Mouse (Mus musculus): Measurements from ENCODE around the gene Syne4. TPM values are rescaled to one million over a fixed set of nuclear protein-coding genes. Genes with fewer than 3 reads are reported as not detected.
A peak's percentile ranks its signal among the peaks of the same experiment; 100 is the strongest.

The Syne4 gene
- total RNA-seq, 2 experiments from 2014 or later = 1.4 to 1.8 TPM

DNA sequence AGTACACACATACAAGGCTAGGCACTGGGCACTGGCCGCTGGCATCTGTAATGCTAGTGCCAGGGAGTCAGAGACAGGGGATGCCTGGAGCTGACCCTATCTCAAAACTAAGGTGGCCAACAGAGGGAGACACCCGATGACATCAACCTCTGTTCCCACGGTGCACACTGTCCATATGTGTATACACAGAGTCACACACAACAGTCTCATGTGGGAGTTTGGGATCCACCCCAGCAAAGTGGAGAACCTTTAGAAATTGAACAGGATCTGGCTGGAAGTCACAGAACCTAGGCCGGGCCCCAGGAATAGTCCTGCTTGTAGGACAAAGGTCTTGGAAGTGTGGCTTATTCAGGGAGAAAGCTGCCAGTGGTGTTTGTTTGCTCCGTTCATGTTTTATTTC, 20.3 kb upstream of the Syne4 start:
- intact Hi-C loops (cut with DNase I) = no loop called here
- no peak for DNase-seq

DNA sequence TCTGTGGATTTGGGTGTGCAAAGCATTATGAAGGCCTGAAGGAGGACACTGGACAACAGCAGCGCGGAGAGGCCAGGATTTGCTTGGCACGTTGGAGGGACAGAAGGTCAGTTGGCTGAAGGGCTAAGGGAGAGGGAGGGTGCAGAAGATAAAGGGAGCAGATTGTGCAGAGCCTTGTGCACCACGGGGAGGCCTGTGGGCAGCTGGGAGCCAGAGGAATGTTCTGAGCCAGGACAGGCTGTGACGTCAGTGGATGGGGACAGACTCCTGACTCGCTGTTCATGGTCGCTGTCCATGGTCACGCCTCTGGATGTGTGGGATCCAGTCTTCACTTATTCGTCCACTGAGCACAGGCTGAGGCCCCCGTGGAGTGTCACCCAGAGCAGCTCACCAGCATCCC, 19.5 kb upstream of the Syne4 start:
- intact Hi-C loops (cut with DNase I) = no loop called here
- DNase-seq = peak; percentile 64 to 75

DNA sequence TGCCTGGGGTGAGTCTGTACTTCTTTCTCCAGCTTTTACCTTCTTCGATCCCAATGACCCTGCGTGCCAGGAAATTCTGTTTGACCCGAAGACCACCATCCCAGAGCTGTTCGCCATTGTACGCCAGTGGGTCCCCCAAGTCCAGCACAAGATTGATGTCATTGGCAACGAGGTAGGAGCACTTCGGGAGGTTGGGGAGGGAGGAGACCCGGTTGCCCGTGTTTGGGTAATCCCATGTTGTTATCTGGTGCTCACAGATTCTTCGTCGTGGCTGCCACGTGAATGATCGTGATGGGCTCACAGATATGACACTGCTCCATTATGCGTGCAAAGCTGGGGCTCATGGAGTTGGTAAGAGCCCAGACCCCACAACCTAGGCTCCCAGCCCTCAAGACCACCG, 17.8 kb upstream of the Syne4 start:
- intact Hi-C loops (cut with DNase I) = no loop called here
- no peak for DNase-seq

DNA sequence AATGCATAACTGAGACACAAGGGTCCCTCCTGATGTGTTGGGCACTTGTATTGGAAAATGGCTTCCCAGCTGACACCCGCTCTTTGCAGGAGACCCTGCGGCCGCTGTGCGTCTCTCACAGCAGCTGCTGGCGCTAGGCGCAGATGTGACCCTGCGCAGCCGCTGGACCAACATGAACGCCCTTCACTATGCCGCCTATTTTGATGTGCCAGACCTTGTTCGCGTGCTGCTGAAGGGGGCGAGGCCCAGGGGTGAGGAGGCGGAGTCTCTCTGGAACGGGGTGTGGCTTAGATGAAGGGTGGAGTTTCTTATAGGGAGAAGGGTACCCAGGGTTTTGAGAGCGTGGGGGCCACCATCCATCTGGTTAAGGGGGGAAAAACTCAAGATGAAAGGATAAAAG, 17.3 kb upstream of the Syne4 start:
- intact Hi-C loops (cut with DNase I) = no loop called here
- DNase-seq = no peak

DNA sequence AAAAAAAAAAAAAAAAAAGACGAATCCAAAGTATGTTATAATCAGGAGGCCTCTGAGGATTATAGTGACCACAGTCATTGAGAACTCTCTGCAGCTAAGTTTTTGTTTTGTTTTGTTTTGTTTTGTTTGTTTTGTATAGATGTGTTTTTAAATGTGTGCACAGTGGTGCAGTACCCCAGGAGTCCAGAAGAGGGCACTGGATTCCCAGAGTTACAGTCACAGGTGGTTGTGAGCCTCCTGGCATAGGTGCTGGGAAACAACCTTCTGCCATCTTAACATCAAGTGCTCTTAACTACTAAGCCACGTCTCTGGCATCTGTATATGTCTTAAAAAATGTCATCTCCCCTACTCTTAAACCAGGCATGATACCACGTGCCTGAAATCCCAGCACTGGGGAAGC, 13.7 kb upstream of the Syne4 start:
- intact Hi-C loops (cut with DNase I) = no loop called here

DNA sequence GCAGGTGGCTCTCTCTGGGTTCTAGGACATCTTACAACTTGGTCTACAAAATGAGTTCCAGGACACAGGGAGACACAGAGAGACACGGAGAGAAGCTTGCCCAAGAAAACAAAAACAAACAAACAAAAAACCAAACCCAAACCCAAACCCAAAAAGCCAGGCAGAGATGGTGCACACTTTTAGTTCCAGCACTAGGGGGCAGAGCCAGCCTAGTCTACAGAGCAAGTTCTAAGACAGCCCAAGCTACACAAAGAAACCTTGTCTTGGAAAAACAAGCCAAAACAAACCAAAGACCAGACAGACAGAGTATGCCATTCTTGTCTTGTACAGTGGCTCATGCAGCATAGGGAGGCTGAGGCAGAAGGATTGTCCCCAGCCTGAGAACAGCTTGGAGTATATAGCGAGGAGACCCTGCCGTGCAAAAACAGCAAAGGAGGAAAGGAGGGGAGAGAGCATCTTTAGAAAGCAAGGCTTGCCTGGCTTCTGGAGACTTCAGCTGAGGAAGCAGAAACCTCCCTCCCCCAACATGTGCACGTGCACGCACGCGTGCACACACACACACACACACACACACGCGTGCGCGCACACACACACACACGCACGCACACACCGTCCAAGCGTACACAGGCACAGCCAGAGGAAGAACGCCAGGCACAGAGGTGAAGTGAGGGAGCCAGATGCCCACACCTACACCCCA, 8.4 kb upstream of the Syne4 start:
- intact Hi-C loops (cut with DNase I) = no loop called here
- no peak for DNase-seq

More for the DNA sequence above, 13.7 kb upstream of the Syne4 start:
- DNase-seq = peak in 1 of 2 experiments; percentile 26

DNA sequence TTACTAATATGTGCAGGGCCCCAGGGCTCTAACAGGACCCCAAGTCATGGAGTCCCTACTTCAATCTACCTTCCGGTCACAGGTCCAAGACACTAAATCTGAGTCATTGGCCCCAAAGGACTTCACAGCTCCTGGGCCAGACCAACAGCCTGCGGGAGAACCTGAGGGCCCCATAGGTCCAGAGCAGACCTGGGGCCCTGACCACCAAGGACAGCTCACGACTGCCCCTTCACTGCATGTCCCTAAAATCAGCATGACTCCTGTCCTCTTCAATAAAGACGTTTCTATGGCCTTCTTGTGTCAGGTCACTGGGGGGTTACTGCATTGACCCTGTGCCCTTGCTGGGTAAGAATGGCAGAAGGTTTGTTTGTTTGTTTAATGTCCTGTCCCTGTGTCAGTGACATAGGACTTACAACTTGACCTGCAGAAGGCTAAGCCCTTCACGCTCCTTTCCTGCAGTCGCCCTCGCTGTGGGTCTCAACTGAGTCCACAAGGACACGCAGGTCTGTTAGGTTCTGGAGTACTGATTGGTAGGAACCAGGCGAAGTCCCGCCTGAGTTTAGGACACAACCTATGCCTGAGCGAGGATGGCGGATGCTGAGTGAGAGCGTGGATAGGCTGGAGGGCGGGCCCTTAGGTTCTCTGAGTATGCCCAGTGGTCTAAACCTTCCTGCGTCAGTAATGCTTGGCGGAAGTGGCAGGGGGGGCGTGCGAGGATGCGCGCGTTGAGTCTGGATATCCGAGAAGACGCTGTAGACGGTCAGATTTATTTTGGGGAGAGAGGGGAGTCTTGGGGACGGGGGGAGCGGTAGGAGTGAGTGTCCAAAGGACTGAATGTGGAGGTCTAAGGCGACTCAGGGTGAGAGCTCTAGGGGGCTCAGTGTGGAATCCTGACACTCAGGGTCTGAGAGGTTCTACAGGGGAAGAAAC, 6.3 kb upstream of the Syne4 start, which contains the start of gene Alkbh6:
Gene Alkbh6 (plus strand): TSS at position 642 of the 930 bp plus-strand sequence.
- intact Hi-C loops (cut with DNase I) = no loop called here
- DNase-seq = peak; percentile 89 to 91

DNA sequence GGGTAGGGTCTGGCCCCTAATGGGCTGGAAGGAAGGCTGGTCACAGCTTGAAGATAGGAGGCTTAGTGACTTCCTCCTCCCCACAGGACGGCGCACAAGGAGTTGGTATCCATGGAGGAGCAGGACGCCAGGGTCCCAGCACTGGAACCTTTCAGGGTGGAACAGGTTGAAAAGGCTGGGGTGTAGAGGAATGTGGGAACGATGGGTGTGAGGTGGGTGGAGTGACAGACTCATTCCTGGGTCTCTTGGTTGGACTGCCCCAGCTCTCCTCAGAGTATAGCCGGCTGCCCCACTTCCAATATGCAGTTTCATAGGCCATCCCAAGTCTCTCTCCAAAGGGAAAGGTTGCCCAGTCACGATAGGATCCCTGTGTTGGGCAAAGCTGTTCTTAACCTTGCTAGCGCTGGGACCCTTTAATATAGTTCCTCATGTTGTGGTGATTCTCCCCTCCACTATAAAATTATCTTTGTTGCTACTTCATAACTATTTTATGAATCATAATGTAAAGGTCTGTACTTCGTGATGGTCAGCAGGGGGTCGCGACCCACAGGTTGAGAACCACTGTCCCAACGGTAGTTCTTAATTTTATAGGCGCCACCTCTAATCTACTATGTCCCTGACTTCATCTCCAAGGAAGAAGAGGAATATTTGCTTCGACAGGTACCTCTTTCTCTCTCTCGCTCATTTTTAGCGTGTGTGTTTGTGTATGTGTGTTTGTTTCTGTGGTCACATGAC, 5.0 kb upstream of the Syne4 start:
- intact Hi-C loops (cut with DNase I) = no loop called here
- no peak for DNase-seq

DNA sequence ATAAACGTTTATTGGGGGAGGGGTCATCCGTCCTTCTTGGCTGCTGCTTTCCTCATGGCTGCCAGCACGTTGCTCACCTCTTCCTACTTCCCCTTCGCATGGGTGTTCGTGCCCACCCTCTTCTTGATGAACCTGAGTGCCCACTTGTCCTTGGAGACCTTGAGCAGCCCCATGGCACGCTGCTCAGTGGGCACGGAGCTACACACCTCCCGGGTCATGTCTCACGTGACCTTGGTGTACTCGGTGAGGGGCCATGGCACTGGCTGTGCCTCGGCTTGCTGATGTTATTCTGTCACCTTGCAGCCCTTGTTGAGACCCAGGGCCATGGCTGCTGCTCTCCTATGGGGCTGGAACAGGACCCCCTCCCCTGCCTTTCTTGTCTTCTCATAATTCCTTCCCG, 4.5 kb upstream of the Syne4 start:
- intact Hi-C loops (cut with DNase I) = no loop called here
- DNase-seq = no peak

DNA sequence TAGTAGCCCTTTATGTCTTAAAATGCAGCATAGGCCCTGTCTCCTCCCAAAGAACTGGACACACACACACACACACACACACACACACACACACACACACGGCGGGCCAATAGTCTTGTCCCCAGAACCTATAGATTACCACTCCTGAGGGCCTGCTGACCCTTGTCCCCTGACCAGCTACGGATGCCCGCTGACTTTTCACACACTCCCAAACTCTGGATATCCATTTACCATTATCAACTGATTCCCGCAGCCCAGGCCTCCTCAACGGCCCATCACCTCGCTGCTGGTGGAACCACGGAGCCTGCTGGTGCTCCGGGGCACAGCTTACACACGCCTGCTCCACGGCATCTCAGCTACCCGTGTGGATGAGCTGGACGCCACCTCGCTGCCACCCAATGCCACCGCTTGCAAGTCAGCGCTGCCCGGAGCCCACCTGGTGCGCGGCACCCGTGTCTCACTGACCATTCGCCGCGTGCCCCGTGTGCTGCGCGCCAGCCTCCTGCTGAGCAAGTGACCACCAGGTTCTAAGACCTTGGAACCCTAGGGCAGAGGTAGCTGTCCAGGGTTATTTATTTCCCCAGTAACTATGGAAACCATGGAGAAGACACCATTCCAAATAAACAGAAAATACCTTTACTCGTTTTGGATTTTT, 814 bp upstream of the Syne4 start:
- no peak for DNase-seq
- intact Hi-C loops (cut with DNase I) = no loop called here

DNA sequence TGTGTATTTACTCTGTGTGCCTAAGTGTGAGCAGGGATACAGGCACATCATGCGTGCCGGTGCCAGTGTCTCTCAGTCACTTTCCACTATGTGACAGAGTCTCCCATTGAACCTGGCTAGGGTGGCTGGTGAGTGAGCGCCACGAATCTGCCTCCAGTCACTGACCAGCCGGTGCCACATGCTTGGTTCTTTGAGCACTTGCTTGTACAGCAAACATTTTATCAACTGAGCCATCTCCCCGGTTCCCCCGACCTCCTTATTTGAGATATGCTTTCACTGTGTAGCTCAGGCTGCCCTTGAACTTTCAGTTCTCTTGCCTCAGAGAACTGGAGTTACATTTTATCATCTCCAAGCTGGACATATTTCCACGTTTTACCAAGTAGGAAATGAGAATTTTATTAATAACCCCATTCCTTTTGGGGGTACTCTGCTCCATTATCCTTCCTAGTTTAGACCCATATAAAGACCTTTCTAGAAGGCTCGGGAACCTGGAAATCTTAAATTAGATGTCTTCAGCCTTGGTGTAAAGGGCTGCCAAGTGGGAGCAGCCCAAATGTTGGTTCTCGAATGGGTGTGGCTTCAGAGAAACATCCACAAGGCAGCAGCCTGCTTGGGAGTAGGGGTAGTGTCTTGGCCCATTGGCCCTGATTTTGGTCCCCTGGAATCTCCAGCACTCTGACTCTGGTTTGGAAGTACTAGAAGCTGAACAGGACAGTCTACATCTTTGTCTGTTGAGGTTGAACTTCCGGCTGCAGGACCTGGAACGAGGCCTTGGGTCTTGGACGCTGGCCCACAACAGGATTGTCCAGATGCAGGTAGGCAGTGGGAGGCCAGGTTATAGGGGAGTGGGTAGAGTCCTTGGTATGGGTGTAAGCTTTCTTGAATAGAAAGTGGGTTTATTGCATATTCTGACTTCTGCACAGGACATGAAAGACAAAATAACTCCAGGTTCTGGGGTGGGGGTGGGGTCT, 1.2 kb downstream of the Syne4 start:
- intact Hi-C loops (cut with DNase I) = no loop called here
- DNase-seq = no peak

DNA sequence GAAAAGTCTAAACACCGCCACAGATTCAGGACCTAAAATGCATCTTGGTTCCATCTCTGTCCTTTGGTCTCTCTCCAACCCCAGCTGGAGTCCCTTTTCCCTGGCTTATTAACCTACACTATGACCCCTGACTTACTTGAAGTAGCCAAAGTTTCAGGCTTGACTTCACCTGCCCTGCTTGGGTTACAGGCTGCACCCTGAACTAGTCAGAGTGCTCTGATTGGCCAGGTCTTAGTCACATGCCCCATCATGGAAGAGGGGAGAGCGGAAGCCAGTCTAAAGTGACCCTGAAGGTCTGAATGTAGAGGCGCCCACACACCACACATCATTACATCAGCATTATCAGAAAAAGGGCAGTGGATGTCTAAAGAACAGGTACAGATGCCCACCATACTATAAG, 3.5 kb downstream of the Syne4 start:
- DNase-seq = no peak
- intact Hi-C loops (cut with DNase I) = no loop called here

DNA sequence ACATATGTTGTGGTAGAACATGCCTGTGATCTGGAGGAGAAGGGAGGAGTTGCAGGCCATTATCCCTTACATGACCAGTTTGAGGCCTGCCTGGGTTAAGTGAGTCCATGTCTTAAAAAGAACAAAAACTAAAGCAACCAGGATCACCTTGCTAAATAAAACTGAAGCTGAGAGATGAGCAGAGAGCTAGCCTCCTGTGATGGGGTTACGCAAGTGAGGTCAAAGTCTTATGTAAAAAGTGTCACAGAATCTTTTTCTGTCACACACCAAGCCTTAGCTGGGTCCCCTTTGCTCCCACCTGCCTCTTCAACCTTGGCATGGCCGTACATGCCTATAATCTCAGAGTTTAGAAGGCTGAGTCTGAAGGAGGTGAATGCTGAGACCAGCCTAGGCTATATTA, 6.3 kb downstream of the Syne4 start:
- intact Hi-C loops (cut with DNase I) = no loop called here
- no peak for DNase-seq

DNA sequence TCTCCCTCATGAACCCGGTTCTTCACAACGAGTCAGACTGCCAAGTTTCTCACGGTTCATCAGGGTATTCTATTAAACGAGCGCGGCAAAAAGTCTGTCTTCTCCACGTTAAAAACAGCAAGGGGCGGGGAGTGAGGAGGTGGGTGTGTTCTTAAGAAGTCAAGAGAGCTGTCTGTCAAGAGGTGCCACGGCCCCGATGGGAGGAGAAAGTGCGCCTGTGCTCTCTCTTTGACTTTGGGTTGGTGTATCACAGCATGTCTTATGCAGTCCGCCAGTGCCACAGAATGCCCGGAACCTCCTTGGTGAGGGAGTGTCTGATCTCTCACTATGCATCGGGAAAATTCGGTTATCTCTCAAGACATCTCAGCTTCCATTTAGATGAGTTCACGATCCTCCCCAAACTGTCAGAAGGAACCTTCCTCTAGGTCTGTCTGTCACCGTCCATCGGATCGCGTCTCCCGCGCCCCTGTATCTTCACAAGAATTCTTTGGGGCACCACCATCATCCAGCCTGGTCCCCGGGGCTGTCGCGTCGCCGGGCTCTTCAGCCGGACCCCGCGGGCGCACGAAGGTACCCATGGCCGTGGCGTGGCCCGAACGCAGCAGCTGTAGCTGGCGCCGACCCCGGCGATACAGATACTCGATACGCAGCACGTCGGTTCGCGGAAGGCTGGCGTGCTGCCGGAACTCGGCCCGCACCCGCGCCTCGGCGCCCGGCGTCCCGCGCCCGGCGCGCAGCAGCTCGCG, 7.1 kb downstream of the Syne4 start, which contains the start of gene E130208F15Rik:
Gene E130208F15Rik (plus strand): TSS at position 202 of the 746 bp plus-strand sequence.
- intact Hi-C loops (cut with DNase I) = no loop called here

DNA sequence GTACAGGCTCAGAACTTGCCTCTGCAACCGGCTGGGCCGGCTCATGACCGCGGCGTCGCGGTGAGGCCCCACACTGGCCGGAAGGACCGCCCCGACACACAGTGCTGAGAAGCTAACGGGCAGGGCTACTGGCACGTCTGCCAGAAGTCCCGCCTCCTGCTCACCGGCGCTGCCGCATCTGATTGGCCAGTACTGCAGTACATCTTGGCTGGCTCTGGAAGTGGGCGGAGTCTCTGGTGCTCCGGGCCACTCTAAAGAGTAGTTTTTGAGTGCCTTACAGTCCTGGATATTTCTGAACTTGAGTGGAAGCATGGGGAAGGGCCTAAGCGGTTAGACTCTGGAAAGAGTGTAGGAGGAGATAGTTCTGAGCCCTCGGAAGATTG, 7.7 kb downstream of the Syne4 start:
- intact Hi-C loops (cut with DNase I) = no loop called here
- DNase-seq = peak; percentile 97 to 98

More for the DNA sequence above, 7.1 kb downstream of the Syne4 start, which contains the start of gene E130208F15Rik:
- peak; percentile 66 to 69 for DNase-seq

DNA sequence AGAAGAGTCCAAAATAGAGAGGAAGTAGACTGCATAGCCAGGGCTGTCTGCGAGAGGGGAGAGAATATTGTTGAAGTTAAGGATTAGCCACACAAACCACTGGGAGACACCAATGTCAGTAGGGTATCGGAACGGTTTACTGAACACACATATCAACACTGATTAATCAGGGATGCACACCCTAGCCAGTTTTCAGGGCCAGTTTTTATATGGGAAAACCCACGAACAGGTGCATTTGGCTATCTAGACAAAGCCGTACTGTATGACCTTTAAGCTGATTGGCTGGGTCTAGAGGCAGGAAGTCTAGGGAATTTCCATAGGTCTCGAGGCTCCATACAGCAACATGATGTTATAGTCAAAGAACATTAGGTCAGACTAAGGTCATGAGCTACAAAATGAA, 8.3 kb downstream of the Syne4 start:
- DNase-seq = no peak
- intact Hi-C loops (cut with DNase I) = no loop called here

DNA sequence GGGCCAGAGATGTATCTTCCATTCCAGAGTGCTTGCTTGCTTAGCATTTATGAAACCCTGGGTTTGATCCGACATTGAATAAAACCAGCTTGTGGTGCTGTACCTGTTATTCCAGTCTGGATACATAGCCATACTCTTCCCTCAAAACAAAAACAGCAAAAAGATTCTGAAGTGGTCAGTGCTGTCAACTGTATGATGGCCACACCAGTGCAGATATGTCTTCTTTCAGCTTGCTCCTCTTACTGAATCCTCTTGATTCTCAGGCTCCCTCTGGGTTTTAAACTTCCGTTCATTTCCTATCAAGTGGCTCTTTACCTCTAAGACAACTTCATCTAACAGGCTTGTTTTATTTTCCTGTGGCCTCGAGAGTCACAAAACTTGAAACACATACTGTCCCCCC, 9.2 kb downstream of the Syne4 start, which contains the start of gene Sdhaf1:
Gene Sdhaf1 (minus strand): TSS at position 101 of the 400 bp plus-strand sequence.
- no peak for DNase-seq
- intact Hi-C loops (cut with DNase I) = no loop called here

DNA sequence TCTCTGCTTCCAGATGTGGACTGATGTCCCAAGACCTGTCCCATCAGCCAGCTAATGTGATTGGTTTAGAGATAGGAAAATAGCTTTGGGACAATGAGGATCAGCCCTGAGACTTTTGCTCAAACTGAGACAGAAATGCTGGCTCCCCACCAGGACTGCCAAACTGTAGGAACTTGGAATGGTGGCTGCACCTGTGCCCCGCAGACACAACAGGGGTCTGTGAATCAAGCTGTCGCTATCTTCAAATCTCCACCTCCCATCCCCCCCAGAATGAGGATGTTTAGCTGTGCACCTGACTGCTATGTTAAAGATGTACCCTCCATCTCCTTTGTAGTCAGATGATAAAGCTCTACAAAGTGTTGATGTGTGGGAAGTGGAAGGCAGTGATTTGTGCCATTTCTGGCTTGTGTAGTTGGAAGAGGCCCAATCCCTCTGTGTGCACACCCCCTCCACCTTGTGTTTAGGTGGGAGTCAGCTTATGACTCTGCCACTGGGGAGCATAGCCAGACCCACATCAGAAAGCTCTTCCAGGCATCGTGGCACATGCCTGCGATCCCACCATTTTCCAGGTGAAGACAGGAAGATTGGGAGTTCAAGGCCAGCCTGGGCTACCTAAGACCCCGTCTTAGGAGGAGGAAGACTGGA, 9.8 kb downstream of the Syne4 start:
- intact Hi-C loops (cut with DNase I) = no loop called here
- DNase-seq = no peak

All from heart, postnatal 14 days (tissue).